Mouse (Mus musculus): ENCODE results near the gene Metrnl.

DNA sequence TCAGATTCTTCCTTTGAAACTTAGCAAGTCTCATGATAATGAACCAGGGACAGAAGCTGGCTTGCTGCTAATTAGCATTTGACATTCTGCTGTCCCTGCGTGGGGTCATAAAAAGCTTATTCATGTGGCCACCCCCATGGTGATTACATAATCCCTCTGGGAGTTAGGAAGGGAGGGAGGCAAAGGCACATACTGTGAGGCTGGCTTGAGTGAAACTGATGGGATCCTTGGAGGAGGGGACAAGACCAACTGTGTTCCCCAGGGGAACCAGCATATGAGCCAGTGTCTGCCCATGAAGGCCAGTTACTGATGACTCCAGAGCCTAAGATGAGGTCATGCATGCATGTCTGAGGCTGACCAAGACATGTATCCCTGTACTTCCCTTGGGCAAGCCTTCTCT is 33.5 kb downstream of the Metrnl start:
- TF ChIP-seq CTCF (IDR thresholded peaks at IDR 0.05; ENCODE audit: low read depth) (no peak), EP300 (IDR thresholded peaks at IDR 0.05; ENCODE audit: low read depth) (no peak)

All from liver, postnatal 0 days (tissue).